In genomic region chr3:104007479-104007878, GRCm38 (mm10) we compare ENCODE assay signal across 9 mouse cellular contexts. TPM values are rescaled to one million over a fixed set of nuclear protein-coding genes. Genes with fewer than 3 reads are reported as not detected.
DNase-seq lines count a peak whose midpoint lies in the region; ATAC-seq lines count a peak whose summit lies in the region.
"Had no signal": no experiment of that assay in that cellular context is flagged by ENCODE, and none has a peak within 500 bp of the region (broad histone marks: within the 10 kb centered on the region; RNA-seq: fewer than 3 reads in every experiment).

No protein-coding gene starts in this region.

- H3K4me2 ChIP-seq in midbrain, embryonic 16.5 days (ENCODE audit: low read length) = no peak overlapping the region
- H3K4me2 ChIP-seq: lung, embryonic 15.5 days had no signal

- H3K27ac ChIP-seq in midbrain, embryonic 16.5 days (ENCODE audit: low read length) = no peak overlapping the region
- H3K27ac ChIP-seq in midbrain, embryonic 10.5 days (replicated peaks) = no peak overlapping the region
- H3K27ac ChIP-seq: lung, embryonic 15.5 days had no signal

- no peak for ATAC-seq in cerebellum, adult (ENCODE audit: insufficient number of reproducible peaks, low FRiP score, low TSS enrichment)
- 0 out of 2 replicates have a peak, but pooled peaks have one; percentile 36 for ATAC-seq in midbrain, embryonic 16.5 days
- ATAC-seq in frontal cortex, adult (ENCODE audit: low TSS enrichment) = 0 out of 2 replicates have a peak, but pooled peaks have one; percentile 3
- no peak for ATAC-seq in activated CD4-positive, CD25-positive, alpha-beta regulatory T cell, adult 4 months

- no peaks in the 10 kb centered on the region for H3K9me3 ChIP-seq in midbrain, embryonic 16.5 days (replicated peaks; ENCODE audit: control insufficient read depth, low read length, poor library complexity, severe bottlenecking)
- H3K9me3 ChIP-seq in midbrain, embryonic 10.5 days (replicated peaks) = no peaks in the 10 kb centered on the region
- H3K9me3 ChIP-seq: lung, embryonic 15.5 days had no signal

- WGBS in midbrain, embryonic 16.5 days = 56% methylated on average over 8 of the region's 8 CpGs
- whole genome bisulfite sequencing in midbrain, embryonic 10.5 days = 95% methylated on average over 8 of the region's 8 CpGs

- H3K27me3 ChIP-seq in midbrain, embryonic 16.5 days (ENCODE audit: control insufficient read depth, insufficient read depth, low read depth, low read length) = no peaks in the 10 kb centered on the region
- H3K27me3 ChIP-seq in midbrain, embryonic 10.5 days (ENCODE audit: low read depth, poor library complexity, severe bottlenecking) = no peaks in the 10 kb centered on the region
- H3K27me3 ChIP-seq: lung, embryonic 15.5 days had no signal

- peak; percentile 31 for DNase-seq in cerebellum, adult 11 months
- DNase-seq in midbrain, embryonic 10.5 days (ENCODE audit: low spot score) = no peak
- DNase-seq in lung, postnatal 25 days (ENCODE audit: low spot score) = peak; percentile 22
- no peak for DNase-seq in gastrocnemius, postnatal 10 days

- H3K4me1 ChIP-seq in midbrain, embryonic 16.5 days (ENCODE audit: control insufficient read depth, insufficient read depth, low read length) = no peaks in the 10 kb centered on the region
- H3K4me1 ChIP-seq in midbrain, embryonic 10.5 days = no peaks in the 10 kb centered on the region
- H3K4me1 ChIP-seq: lung, embryonic 15.5 days had no signal

- no peak overlapping the region for H3K9ac ChIP-seq in midbrain, embryonic 16.5 days (ENCODE audit: low read depth, low read length)
- H3K9ac ChIP-seq: lung, embryonic 15.5 days had no signal

- H3K36me3 ChIP-seq in midbrain, embryonic 16.5 days (ENCODE audit: control insufficient read depth, insufficient read depth, low read length) = peaks cover 15% of the 10 kb centered on the region
- peaks cover 76% of the 10 kb centered on the region for H3K36me3 ChIP-seq in midbrain, embryonic 10.5 days

- no peak overlapping the region for H3K4me3 ChIP-seq in midbrain, embryonic 16.5 days (ENCODE audit: low read depth, low read length)
- H3K4me3 ChIP-seq in midbrain, embryonic 10.5 days = no peak overlapping the region
- H3K4me3 ChIP-seq: lung, embryonic 15.5 days had no signal

RNA-seq across cellular contexts. Expression of gene Phtf1, which starts 39.6 kb away (rescaled TPM):
- polyA plus RNA-seq in midbrain, embryonic 16.5 days (2015; fragmentation: Nextera tagmentation; extraction: Ambion mirVana) = 21.2 and 21.9 TPM in 2 replicates
- polyA plus RNA-seq in midbrain, embryonic 10.5 days (2016; fragmentation: Nextera tagmentation; extraction: Ambion mirVana) = 36.1 and 41.4 TPM in 2 replicates
- 10 to 100 TPM; 11.4 to 11.6 TPM for polyA plus RNA-seq in activated CD4-positive, CD25-positive, alpha-beta regulatory T cell, adult 4 months (2017; shearing (Covaris generic))
- 10 to 100 TPM in 1 of 2 experiments, 1 to 10 TPM in 1; 8.1 to 10.4 TPM for total RNA-seq in gastrocnemius, postnatal 10 days (2021)

Comparison
In these comparisons a context has a peak if more than half of its experiments do, and no peak if none do; other contexts are left out.
1. DNase-seq: peak in cerebellum, adult 11 months (single experiment) and lung, postnatal 25 days (single experiment); none in midbrain, embryonic 10.5 days (single experiment) and gastrocnemius, postnatal 10 days (single experiment).
2. ATAC-seq: peak in midbrain, embryonic 16.5 days (single experiment) and frontal cortex, adult (single experiment); none in cerebellum, adult (single experiment) and activated CD4-positive, CD25-positive, alpha-beta regulatory T cell, adult 4 months (single experiment).